Mouse (Mus musculus) midbrain, embryonic 14.5 days (tissue): Measurements from ENCODE around the gene Asb16. TPM values are rescaled to one million over a fixed set of nuclear protein-coding genes. Genes with fewer than 3 reads are reported as not detected.
A peak's percentile ranks its signal among the peaks of the same experiment; 100 is the strongest.

ENCODE experiments used
- ATAC-seq: fragments of 200-750 bp; cut with Nextera tagmentation; 2 replicates; pipeline ENCODE4 v1.8.0; 2017; ENCODE audit warnings: moderate number of reproducible peaks, moderate library complexity; ENCODE audit not compliant: low FRiP score, low TSS enrichment
- DNase-seq: peaks from one replicate; pipeline ENCODE4 v3.0.0-alpha.2; 2015
- H3K27ac ChIP-seq: fragments of 300-500 bp; sonication (generic); replicated peaks from 2 replicates; pipeline ENCODE4 v1.5.1; 2014; ENCODE audit warnings: mild to moderate bottlenecking, low read depth, low read length, moderate library complexity
- H3K27me3 ChIP-seq: fragments of 300-500 bp; sonication (generic); 2 replicates; pipeline ENCODE4 v1.6.1; 2014; ENCODE audit warnings: low read length, control low read depth, mixed read lengths; ENCODE audit not compliant: control insufficient read depth, insufficient read depth
- H3K36me3 ChIP-seq: fragments of 300-500 bp; sonication (generic); 2 replicates; pipeline ENCODE4 v1.6.1; 2014; ENCODE audit warnings: low read length, control low read depth; ENCODE audit not compliant: control insufficient read depth, insufficient read depth
- H3K4me1 ChIP-seq: fragments of 300-500 bp; sonication (generic); 2 replicates; pipeline ENCODE4 v1.6.1; 2014; ENCODE audit warnings: mild to moderate bottlenecking, antibody characterized with exemption, low read length, control low read depth; ENCODE audit not compliant: control insufficient read depth, insufficient read depth
- H3K4me2 ChIP-seq: fragments of 300-500 bp; sonication (generic); 2 replicates; pipeline ENCODE4 v1.6.1; 2014; ENCODE audit warnings: mild to moderate bottlenecking, low read length, moderate library complexity
- H3K4me3 ChIP-seq: fragments of 300-500 bp; sonication (generic); replicated peaks from 2 replicates; pipeline ENCODE4 v1.5.1; 2014; ENCODE audit warnings: low read depth, low read length
- H3K9ac ChIP-seq: fragments of 300-500 bp; sonication (generic); replicated peaks from 2 replicates; pipeline ENCODE4 v1.6.1; 2014; ENCODE audit warnings: mild to moderate bottlenecking, low read length, moderate library complexity
- H3K9me3 ChIP-seq: fragments of 300-500 bp; sonication (generic); 2 replicates; pipeline ENCODE4 v1.6.1; 2016; ENCODE audit warnings: low read length, control low read depth, mixed read lengths; ENCODE audit not compliant: control insufficient read depth
- WGBS: fragments of 180-500 bp; shearing (Covaris S2); extraction: QIAGEN DNeasy Blood & Tissue Kit; methylation state at CpG from one replicate; pipeline ENCODE4 v1.1.7; 2014; 5-methylcytosine and 5-hydroxymethylcytosine counted together
- polyA plus RNA-seq: library from polyadenylated mRNA; unstranded; fragments of >200 nt; fragmentation: Nextera tagmentation; extraction: Ambion mirVana; gene quantifications from 2 replicates; pipeline ENCODE4 v1.2.1, GENCODE M21; 2014

The Asb16 gene
- polyA plus RNA-seq, 1 experiment from 2014 or later = 0.12 TPM

DNA sequence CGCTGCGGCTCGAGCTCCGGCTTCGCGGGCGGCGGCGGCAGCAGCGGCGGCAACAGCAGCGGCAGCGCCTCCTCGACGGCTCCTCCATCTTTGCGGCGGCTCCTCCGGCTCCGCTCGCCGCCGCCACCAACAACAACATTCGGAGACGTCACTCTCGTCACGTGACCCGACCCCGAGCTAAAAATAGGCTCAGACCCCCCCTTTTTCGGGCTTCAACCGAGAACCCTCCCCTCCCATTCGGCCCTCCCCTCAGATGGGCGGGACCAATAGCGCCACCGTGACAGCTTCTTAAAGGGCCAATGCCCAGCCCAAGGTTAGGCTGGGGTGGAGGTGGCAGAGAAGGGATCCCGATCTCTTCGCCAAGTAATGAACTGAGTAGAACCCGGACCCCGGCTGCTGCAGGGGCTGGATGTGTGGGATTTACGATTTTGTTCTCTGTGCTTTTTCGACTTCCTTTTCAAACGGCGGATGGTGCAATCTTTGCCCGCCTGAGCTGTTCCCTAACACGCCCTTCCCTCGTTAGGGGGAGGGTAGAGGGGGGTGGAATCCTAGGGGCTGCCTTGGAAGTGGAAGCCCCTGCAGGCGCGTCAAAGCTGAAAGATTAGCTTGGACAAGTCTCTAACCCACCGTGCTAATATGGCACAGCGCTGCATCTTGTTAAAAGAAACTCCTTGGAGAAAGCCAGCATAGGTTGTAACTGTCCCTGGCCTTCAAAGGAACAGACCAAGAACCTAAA, 38.4 kb upstream of the Asb16 start, which contains the start of gene Hdac5:
Gene Hdac5 (minus strand): TSS at position 161 of the 736 bp plus-strand sequence.
- DNase-seq = peak; percentile 100
- Histone ChIP-seq H3K27ac (peak within 1 kb of the TSS; percentile 97), H3K27me3 (no peaks in the 10 kb centered on the region), H3K4me2 (peak within 1 kb of the TSS; percentile 69), H3K9ac (peak within 1 kb of the TSS; percentile 92), H3K4me1 (peaks cover 33% of the 10 kb centered on the region), H3K4me3 (peak within 1 kb of the TSS; percentile 87), H3K9me3 (no peaks in the 10 kb centered on the region), H3K36me3 (no peaks in the 10 kb centered on the region)
- peak; percentile 90 for ATAC-seq
- under 1% methylated on average over 49 of the region's 49 CpGs for WGBS

DNA sequence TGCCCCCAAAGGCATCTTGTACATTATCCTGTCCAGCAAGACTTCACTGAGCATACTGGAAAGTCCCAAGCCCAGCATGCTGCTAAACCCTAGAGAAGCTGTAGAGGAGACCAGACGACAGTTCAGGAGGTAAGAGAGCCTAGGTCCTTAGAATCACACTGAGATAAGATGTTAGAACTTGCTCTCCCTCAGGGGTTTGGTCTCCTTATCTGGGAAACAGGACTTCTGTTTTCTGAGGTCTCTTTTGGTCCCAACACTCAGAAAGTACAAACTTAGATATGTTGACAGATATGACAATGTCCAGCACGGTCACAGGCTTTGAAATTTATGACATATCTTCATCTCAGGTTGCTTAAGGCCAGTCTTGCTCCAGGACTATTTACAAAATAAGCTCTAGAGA, 32.5 kb upstream of the Asb16 start:
- DNase-seq (no peak), ATAC-seq (no peak)
- Histone ChIP-seq H3K9me3 (no peaks in the 10 kb centered on the region), H3K4me1 (no peaks in the 10 kb centered on the region), H3K36me3 (no peaks in the 10 kb centered on the region), H3K4me3 (no peak overlapping the region), H3K27me3 (no peaks in the 10 kb centered on the region), H3K27ac (no peak overlapping the region), H3K9ac (no peak overlapping the region), H3K4me2 (no peak overlapping the region)
- 70% methylated on average over 2 of the region's 2 CpGs for WGBS

DNA sequence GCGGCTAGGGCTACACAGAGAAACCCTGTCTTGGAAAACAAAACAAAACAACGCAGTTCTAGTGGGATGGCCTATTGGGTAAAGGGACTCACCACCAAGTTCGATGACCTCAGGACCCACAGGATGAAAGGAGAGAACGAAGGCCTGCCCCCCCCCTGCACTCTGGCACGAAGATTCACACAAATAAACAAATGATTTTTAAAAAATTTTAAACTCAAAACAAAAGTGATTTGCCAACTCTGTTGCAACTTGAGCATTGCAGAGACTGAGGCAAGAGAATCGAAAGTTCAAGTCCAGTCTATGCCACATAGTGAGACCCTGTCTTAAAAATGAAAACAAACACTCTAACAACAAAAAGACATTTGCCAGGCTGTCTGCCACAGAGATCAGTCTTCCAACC, 27.9 kb upstream of the Asb16 start:
- Histone ChIP-seq H3K4me2 (no peak overlapping the region), H3K9ac (no peak overlapping the region), H3K36me3 (no peaks in the 10 kb centered on the region), H3K4me1 (peaks cover 6% of the 10 kb centered on the region; the same call in 1 of the 2 replicates), H3K9me3 (no peaks in the 10 kb centered on the region), H3K27ac (no peak overlapping the region), H3K27me3 (no peaks in the 10 kb centered on the region), H3K4me3 (no peak overlapping the region)
- DNase-seq = no peak
- 92% methylated on average over 6 of the region's 6 CpGs for WGBS
- no peak for ATAC-seq

DNA sequence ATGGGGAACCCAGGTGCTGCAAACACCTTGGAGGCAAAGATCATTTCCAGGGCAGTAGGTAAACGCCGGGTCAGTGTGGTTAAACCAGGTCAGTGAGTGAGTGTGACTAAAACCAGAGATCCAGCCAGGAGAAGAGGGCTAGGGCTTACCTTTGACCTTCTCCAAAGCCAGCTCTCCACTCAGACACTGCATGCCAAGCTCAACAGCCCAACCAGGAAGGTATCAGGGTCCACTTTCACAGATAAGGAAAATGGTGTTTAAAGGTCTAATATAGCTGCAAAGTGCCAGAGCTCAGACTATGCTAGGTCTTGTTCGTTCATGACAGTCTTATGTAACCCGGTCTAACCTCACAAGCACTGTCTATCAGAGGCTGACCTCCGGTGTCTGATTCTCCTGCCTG, 27.3 kb upstream of the Asb16 start:
- H3K36me3 ChIP-seq = no peaks in the 10 kb centered on the region
- no peak overlapping the region for H3K4me2 ChIP-seq
- no peak overlapping the region for H3K9ac ChIP-seq
- H3K9me3 ChIP-seq = no peaks in the 10 kb centered on the region
- ATAC-seq (no peak), DNase-seq (no peak)
- no peak overlapping the region for H3K27ac ChIP-seq
- H3K4me3 ChIP-seq = no peak overlapping the region
- 91% methylated on average over 5 of the region's 5 CpGs for WGBS
- H3K4me1 ChIP-seq = peaks cover 8% of the 10 kb centered on the region; the same call in 1 of the 2 replicates
- H3K27me3 ChIP-seq = no peaks in the 10 kb centered on the region

DNA sequence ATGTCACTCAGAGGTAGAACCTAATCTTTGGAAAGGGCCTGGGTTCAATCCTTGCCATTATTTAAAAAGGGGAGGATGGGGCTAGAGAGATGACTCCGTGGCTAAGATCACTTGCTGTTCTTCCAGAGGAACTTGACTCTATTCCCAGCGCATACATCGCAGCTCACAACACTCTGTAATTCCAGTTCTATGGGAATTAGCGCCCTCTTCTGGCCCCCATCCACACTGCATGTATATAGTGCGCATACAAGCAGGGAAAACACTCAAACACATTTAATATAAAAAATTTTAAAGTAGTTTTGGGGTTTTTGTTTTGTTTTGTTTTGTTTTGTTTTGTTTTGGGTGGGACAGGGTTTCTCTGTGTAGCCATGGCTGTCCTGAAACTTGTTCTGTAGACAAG, 26.7 kb upstream of the Asb16 start:
- no peaks in the 10 kb centered on the region for H3K36me3 ChIP-seq
- 52% methylated on average over 5 of the region's 5 CpGs for WGBS
- H3K4me3 ChIP-seq = no peak overlapping the region
- H3K9ac ChIP-seq = no peak overlapping the region
- H3K27ac ChIP-seq = no peak overlapping the region
- H3K27me3 ChIP-seq = no peaks in the 10 kb centered on the region
- ATAC-seq (no peak), DNase-seq (no peak)
- no peaks in the 10 kb centered on the region for H3K9me3 ChIP-seq
- H3K4me1 ChIP-seq = peaks cover 8% of the 10 kb centered on the region; the same call in 1 of the 2 replicates
- H3K4me2 ChIP-seq = no peak overlapping the region

DNA sequence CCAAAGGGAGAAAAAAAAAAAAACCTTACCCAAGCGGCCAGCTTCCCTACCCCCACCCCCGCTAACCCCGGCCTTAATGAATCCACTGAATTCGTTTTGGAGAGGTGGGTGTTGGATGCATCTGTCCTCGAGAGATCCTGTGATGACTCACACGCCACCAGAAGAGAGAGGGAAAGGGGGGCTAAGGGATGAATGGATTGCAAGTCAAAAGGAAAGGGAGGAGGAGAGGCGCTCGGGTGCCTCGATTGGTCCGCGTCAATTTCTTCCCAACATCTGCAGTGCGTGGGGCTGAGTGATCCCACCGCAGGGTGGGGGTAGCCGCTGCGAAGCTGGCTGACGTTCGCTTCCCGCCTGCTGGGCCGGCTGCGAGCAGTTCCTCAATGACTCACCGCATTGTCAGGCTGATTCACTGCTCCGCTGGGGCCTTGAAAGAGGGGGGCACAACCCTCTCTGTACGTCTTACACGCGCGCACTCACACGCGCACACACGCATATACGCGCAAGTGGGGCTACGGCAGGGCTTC, 23.6 kb upstream of the Asb16 start:
- Histone ChIP-seq H3K4me2 (peak overlapping the region; percentile 60), H3K9ac (peak overlapping the region; percentile 41), H3K27me3 (no peaks in the 10 kb centered on the region), H3K36me3 (no peaks in the 10 kb centered on the region), H3K9me3 (no peaks in the 10 kb centered on the region), H3K4me3 (peak overlapping the region; percentile 30), H3K4me1 (peaks cover 11% of the 10 kb centered on the region; the same call in 1 of the 2 replicates), H3K27ac (peak overlapping the region; percentile 1)
- under 1% methylated on average over 32 of the region's 32 CpGs for WGBS
- ATAC-seq (peak; percentile 64; the same call in 1 of the 2 replicates), DNase-seq (peak; percentile 85)

DNA sequence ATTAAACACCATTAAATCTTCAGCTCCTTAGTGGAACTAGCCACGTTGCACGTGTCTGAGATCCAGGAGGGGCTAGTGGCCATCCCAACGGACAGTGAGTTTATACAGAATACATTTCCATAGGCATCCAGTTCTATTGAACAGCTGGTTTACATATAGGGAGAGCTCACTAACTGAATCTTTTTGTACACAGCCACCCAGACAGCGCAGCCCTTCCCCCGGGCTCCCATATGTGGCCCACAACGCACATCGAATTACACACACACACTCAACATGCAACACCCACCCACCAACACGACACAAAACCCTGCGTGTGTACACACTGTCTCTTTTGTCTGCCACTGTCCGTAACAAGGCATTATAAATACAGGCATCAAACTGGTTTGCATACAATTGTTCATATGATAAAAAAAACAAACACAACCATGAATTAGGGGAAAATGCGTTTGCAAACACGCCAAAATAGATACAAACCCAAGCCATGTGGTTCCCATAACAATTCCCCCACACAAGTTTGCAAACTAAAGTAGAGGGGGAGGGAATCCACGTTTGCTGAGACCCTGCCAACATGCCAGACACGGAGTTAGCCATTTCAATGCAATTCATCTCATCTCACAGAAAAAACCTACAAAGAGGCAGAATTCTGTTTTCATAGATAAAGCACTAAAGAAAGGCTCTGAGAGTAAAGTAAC, 22.8 kb upstream of the Asb16 start:
- H3K36me3 ChIP-seq = no peaks in the 10 kb centered on the region
- DNase-seq (no peak), ATAC-seq (no peak)
- peak overlapping the region; percentile 1 for H3K27ac ChIP-seq
- no peaks in the 10 kb centered on the region for H3K9me3 ChIP-seq
- H3K27me3 ChIP-seq = no peaks in the 10 kb centered on the region
- H3K4me3 ChIP-seq = peak overlapping the region; percentile 30
- H3K4me1 ChIP-seq = peaks cover 11% of the 10 kb centered on the region; the same call in 1 of the 2 replicates
- peak overlapping the region; percentile 41 for H3K9ac ChIP-seq
- H3K4me2 ChIP-seq = peak overlapping the region; percentile 60
- WGBS = 50% methylated on average over 14 of the region's 14 CpGs

DNA sequence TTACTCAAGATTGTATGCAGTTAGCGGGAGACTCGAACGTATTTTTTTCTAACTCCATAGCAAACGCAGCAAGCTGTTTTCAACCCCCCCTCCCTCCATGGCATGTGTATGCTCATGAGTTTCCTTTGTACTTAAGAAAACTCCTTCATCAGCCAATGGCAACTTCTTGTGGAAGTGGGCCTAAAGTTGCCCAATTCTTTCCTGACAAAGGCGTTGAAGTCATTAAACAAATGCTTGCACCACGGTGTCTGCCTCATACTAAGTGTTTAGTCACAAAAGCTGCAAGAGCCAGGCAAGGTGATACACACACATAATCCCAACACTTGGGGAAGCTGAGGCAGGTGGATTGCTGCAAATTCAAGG, 22.3 kb upstream of the Asb16 start:
- Histone ChIP-seq H3K4me3 (no peak overlapping the region), H3K4me2 (no peak overlapping the region), H3K27ac (no peak overlapping the region), H3K9ac (no peak overlapping the region), H3K9me3 (no peaks in the 10 kb centered on the region), H3K36me3 (no peaks in the 10 kb centered on the region), H3K27me3 (no peaks in the 10 kb centered on the region), H3K4me1 (peaks cover 11% of the 10 kb centered on the region; the same call in 1 of the 2 replicates)
- no peak for ATAC-seq
- WGBS = 86% methylated on average over 6 of the region's 6 CpGs
- DNase-seq = no peak
